Mouse (Mus musculus): ENCODE data around the gene Lrrc10b.

Gene Lrrc10b

GRCm38 (mm10) chr19:10444685-10445369 lies 12.4 kb downstream of the Lrrc10b start:
- no peak for DNase-seq (ENCODE audit: inconsistent age in 2 of 2, low spot score in 1 of 2)

- DNase-seq (ENCODE audit: inconsistent age in 2 of 2, low spot score in 1 of 2), result no peak
Measured at GRCm38 (mm10) chr19:10437521-10437920, 19.8 kb downstream of the Lrrc10b start.

- DNase-seq (ENCODE audit: inconsistent age in 2 of 2, low spot score in 1 of 2), result peak; percentile 32 to 72
Measured at GRCm38 (mm10) chr19:10436726-10437125, 20.5 kb downstream of the Lrrc10b start.

- peak; percentile 61 to 89 for DNase-seq (ENCODE audit: inconsistent age in 2 of 2, low spot score in 1 of 2)
Measured at GRCm38 (mm10) chr19:10435908-10436307, 21.4 kb downstream of the Lrrc10b start.

- no peak for DNase-seq (ENCODE audit: inconsistent age in 2 of 2, low spot score in 1 of 2)
Measured at GRCm38 (mm10) chr19:10434927-10435326, 22.3 kb downstream of the Lrrc10b start.

GRCm38 (mm10) chr19:10433879-10434540 lies 23.3 kb downstream of the Lrrc10b start:
- no peak for DNase-seq (ENCODE audit: inconsistent age in 2 of 2, low spot score in 1 of 2)

- no peak for DNase-seq (ENCODE audit: inconsistent age in 2 of 2, low spot score in 1 of 2)
Measured at GRCm38 (mm10) chr19:10433225-10433624, 24.0 kb downstream of the Lrrc10b start.

GRCm38 (mm10) chr19:10431841-10432240 lies 25.4 kb downstream of the Lrrc10b start:
- DNase-seq (ENCODE audit: inconsistent age in 2 of 2, low spot score in 1 of 2), result peak in 1 of 2 experiments; percentile 21

GRCm38 (mm10) chr19:10431410-10431809 lies 25.9 kb downstream of the Lrrc10b start:
- peak in 1 of 2 experiments; percentile 21 for DNase-seq (ENCODE audit: inconsistent age in 2 of 2, low spot score in 1 of 2)

- no peak for DNase-seq (ENCODE audit: inconsistent age in 2 of 2, low spot score in 1 of 2)
Measured at GRCm38 (mm10) chr19:10429371-10429770, 27.9 kb downstream of the Lrrc10b start.

- no peak for DNase-seq (ENCODE audit: inconsistent age in 2 of 2, low spot score in 1 of 2)
Measured at GRCm38 (mm10) chr19:10427431-10427830, 29.8 kb downstream of the Lrrc10b start.

GRCm38 (mm10) chr19:10426793-10427192 lies 30.5 kb downstream of the Lrrc10b start:
- DNase-seq (ENCODE audit: inconsistent age in 2 of 2, low spot score in 1 of 2), result no peak

GRCm38 (mm10) chr19:10426312-10426711 lies 31.0 kb downstream of the Lrrc10b start:
- no peak for DNase-seq (ENCODE audit: inconsistent age in 2 of 2, low spot score in 1 of 2)

- no peak for DNase-seq (ENCODE audit: inconsistent age in 2 of 2, low spot score in 1 of 2)
Measured at GRCm38 (mm10) chr19:10425484-10426270, 31.6 kb downstream of the Lrrc10b start.

- no peak for DNase-seq (ENCODE audit: inconsistent age in 2 of 2, low spot score in 1 of 2)
Measured at GRCm38 (mm10) chr19:10424751-10425150, 32.5 kb downstream of the Lrrc10b start.

- no peak for DNase-seq (ENCODE audit: inconsistent age in 2 of 2, low spot score in 1 of 2)
Measured at GRCm38 (mm10) chr19:10421986-10422976, 35.0 kb downstream of the Lrrc10b start.

GRCm38 (mm10) chr19:10417436-10417835 lies 39.8 kb downstream of the Lrrc10b start:
- DNase-seq (ENCODE audit: inconsistent age in 2 of 2, low spot score in 1 of 2), result peak; percentile 72 to 79

- DNase-seq (ENCODE audit: inconsistent age in 2 of 2, low spot score in 1 of 2), result no peak
Measured at GRCm38 (mm10) chr19:10416889-10417288, 40.4 kb downstream of the Lrrc10b start.

GRCm38 (mm10) chr19:10415508-10415907 lies 41.8 kb downstream of the Lrrc10b start:
- no peak for DNase-seq (ENCODE audit: inconsistent age in 2 of 2, low spot score in 1 of 2)

- DNase-seq (ENCODE audit: inconsistent age in 2 of 2, low spot score in 1 of 2), result no peak
Measured at GRCm38 (mm10) chr19:10413701-10414242, 43.5 kb downstream of the Lrrc10b start.
